Mouse (Mus musculus) megakaryocyte-erythroid progenitor cell, adult 5-6 weeks (primary cell): ENCODE measurements at regions not wholly inside any gene's neighbourhood (a gene's known extent, or its start where the extent isn't known, plus 50 kb on each side); places are given as distances from the start of the nearest gene placed in this dataset.
"Not testable (repeated sequence)": the region's sequence is repeated elsewhere in the genome, so short reads cannot be mapped to it uniquely, and the experiment has no call there.

Experiments used
- ATAC-seq: replicated peaks from 2 replicates; pipeline ENCODE4 v1.8.0; 2016; ENCODE audit warnings: mild to moderate bottlenecking, inconsistent platforms; ENCODE audit not compliant: severe bottlenecking, poor library complexity, low FRiP score, low TSS enrichment

GRCm38 (mm10) chr17:91466822-91467221 lies 374.0 kb upstream of the Nrxn1 start:
- ATAC-seq, result no peak

DNA sequence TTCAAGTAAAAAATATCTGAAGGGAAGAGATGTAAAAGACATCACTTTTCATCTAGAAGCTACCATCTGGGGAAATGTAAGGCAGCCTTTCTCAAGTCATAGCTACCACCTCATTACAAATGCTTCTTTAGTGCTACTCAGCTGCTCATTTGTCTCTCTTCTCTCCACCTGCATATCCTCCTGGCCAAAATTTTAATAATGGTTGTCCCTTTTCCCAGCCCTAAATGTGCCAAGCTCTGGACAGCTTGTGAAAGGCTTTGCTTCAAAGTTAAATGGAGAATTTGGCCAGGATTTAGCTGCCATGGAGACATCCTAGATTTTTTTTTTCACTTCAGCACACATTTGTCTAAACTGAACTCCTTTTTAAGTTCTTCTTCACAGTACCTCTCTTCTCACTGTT lies 358.8 kb upstream of the Nrxn1 start:
- no peak for ATAC-seq

DNA sequence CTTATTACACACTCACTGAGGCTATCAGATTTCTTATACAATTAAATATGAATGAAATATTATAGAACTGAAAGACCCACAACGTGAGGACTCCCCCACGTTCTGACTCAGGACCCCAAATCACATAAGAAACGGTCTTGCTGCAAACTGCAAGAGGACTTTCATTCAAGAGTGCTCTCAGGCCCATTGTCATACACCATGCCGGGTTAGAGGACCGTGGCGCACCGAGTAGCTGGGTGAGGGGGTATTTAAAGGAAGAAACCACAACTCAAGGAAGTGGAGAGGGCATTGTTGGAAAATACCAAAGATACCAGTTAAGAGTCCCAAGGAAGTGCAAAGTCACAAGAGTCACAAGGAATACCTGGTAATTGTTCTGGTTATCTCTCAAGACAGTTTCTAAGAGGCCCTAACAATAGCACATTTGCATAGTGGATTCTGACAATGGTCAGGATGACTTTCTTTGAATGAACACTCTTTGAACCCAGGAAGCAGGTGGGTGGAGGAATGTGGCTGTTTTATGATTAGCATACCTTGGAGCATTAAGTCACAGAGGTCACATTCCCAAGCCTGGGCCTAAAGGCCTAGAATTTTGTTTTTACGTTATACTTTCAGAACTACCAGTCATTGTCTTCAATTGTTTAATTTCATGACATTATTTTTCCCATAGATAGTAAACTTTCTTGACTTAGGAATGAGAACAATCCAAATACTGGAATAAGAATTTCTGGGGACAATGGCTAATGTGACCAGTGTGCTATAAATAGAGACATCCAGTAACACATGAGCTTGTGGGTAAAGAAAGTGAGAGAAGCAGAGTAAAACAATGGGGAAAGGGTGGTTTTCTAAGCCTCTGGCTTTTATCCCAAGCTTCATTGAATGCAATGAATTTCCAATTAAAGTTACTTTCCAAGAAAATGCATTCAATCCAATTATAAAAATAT lies 339.2 kb upstream of the Nrxn1 start:
- ATAC-seq, result not testable (repeated sequence)

DNA sequence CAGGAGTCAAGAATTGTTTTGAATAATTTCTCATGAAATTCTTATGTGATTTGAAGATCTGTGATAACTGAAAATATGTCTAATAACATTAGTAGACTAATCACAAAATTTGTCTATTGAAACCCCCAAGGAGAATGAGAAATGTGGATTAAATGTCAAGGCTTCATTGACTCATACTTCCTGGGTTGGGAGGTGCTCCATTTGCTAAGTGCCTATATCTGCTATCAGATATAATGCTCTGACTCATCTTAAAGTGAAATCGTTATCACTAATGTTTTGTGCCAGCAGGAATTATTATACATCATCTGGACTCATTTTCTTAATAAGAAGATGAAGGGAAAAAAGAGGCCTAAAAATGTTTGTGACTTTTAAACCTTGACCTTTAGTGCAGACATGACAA lies 337.5 kb upstream of the Nrxn1 start:
- ATAC-seq, result no peak

DNA sequence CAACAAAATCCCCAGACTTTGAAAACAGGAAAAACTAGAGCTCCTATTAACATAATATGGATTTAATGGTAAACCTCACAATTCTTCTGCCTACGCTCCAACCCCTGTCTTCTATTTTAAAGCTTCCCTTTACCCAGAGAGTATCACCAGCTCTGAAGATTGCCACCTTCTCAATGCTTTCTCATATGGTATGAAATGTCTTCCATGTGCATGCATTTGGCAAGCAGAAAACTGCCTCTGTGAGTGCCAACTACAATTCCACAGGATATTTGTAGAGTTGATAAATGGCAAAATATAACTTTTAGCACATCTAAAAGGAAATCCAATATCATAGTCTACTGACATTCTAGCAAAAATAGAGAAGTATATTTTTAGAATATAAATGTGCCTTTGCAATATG lies 332.2 kb upstream of the Nrxn1 start:
- no peak for ATAC-seq

- no peak for ATAC-seq
Measured at GRCm38 (mm10) chr17:91418582-91418981, 325.7 kb upstream of the Nrxn1 start.

DNA sequence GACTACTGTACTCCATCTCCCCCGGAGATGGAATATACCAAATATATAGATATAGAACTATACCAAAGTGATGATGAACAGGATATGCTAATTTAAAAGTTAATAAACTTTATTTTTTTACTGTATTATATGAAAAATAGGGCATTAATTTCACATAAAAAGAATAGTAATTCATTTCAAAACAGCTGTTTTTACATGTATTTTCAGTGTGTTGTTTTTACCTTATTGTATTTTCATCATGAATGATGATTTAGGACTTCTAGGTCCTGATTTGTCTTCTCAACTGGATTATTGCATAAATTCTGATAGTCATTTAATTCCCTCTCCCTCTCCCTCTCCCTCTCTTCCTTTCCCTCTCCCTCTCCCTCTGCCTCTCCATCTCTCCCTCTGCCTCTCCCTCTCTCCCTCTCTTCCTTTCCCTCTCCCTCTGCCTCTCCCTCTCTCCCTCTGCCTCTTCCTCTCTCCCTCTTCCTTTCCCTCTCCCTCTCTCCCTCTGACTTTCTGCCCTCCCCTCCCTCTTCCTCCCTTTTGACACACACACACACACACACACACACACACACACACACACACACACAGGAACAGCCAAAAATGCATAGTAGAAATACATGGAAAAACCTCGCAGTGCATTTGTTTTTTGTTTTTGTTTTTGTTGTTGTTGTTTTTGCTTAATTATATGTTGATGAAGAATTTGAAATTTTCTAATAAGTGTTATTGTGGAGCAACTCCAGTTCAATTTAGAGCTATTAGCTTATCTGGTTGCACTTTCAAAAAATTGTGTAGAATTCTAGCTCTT lies 298.3 kb upstream of the Nrxn1 start:
- ATAC-seq, result no peak

DNA sequence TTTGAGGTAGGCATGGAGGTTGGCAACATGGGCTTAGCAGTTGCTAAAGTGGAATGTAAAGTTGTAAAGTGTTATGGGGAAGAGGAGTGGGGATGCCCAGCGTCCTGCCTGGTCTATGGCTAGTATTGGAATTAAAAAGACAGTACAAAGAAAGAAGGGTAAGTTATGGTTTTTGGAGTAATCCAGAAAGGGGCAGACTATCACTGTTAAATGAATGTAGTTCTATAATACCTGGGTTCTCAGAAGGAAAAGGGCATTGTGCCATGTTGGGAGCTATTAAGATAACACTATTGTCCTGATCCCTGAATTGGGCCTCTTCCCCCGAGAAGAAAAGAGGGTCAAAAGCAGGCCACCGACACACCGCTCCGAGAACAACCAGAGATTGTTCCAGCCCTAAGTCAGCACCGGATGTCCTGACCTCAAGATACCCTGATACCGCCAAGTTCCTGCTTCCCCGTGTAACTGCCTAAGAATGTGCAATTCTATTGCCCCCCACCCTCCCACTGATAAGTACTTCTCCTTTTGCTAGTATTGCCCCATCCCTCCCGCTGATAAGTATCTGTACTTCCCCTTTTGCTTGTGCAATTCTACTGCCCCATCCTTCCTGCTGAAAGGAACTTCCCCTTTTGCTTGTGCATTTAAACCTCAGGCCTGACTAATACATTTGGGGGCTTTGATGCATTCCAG lies 297.2 kb upstream of the Nrxn1 start:
- ATAC-seq, result not testable (repeated sequence)

DNA sequence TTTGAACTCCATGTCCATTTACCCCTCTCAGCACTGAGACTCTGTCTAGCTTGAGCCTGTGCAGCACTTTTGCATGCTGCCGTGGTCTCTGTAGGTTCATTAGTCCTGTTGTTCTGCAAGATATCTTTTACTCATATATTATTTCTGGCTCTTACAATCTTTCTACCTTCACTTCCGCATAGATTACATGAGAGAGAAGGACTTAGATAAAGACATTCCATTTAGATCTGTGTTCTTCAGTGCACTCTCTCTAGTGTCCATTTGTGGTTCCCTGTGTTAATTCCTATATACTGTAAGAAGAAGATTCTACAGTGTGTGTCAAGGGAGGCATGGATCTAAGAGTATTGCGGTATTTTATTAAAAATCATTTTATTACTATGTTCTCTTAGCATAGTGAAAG lies 295.6 kb upstream of the Nrxn1 start:
- no peak for ATAC-seq

DNA sequence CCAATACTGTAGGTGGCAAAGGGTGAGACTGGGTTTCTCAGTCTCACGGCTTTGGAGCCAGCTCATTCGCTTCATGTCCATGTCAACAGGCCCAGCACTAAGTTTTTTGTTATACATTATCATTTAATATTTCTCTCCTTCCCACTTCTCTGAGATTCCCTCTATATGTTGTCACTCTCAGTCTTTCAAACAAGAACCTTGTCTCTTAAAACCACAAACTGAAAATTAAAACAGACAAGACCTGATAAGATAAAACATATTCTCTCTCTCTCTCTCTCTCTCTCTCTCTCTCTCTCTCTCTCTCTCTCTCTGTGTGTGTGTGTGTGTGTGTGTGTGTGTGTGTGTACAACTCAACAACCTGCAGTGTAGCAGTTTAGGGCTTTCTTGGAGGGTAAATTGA lies 295.2 kb upstream of the Nrxn1 start:
- ATAC-seq, result no peak

DNA sequence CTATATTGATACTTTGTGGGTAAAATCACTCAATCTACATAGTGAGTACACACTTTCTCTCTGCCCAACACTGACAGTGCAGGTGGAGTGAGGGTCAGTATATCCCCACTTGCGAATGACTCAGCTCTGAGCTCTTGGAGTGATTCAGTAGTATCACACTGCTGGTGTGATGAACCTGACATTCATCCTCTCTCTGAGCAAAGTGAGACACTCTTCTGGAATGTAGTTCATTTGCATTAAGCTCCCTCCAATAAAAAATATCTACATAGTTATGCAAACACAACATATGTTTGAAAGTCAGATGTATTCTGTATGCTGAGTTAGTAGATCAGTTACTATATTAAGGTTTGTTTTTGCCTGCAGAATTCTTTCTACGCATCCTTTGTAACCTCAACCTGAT lies 293.1 kb upstream of the Nrxn1 start:
- no peak for ATAC-seq

DNA sequence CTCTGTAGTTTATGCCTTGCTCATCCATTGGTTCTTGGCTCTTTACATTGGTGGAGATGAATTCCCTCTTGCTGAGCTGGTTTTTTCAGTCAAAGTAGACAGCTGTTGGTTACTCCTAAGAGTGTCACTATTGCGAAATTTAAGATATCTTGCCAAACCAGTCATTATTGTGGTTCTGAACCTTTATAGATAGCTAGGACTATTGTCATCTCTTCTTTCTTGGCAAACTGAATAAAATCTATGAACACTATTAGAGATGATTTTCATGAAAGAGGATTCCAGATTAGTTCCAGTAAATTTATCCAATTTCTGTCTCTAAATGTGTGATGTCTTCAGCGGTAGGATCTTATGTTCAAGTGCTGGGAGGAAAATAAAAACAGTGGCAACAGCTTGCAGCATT lies 275.3 kb upstream of the Nrxn1 start:
- no peak for ATAC-seq

GRCm38 (mm10) chr17:91361261-91361660 lies 268.4 kb upstream of the Nrxn1 start:
- ATAC-seq, result no peak

GRCm38 (mm10) chr17:91352107-91352506 lies 259.2 kb upstream of the Nrxn1 start:
- no peak for ATAC-seq

- ATAC-seq, result no peak
Measured at GRCm38 (mm10) chr17:91336882-91337281, 244.0 kb upstream of the Nrxn1 start.

- no peak for ATAC-seq
Measured at GRCm38 (mm10) chr17:91333790-91334189, 240.9 kb upstream of the Nrxn1 start.

DNA sequence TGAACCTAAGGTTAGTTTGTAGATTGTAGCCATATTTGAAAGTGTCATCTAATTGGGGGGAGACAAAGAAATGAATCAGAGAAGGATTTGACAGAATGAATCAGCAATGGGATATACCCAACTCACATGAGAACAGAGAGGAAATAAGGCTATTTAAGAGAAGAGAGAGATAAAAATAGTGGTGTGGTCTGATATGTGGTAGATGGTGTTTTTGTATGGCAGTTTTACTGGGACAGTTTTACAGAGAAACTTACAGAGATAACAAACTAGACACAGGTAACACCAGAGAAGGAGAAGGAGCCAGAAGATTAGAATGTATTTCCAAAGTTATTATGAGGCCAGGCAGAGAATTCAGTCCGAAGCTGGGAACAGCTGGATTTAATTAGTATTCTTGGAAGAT lies 240.3 kb upstream of the Nrxn1 start:
- no peak for ATAC-seq

GRCm38 (mm10) chr17:91324377-91324776 lies 231.5 kb upstream of the Nrxn1 start:
- no peak for ATAC-seq

DNA sequence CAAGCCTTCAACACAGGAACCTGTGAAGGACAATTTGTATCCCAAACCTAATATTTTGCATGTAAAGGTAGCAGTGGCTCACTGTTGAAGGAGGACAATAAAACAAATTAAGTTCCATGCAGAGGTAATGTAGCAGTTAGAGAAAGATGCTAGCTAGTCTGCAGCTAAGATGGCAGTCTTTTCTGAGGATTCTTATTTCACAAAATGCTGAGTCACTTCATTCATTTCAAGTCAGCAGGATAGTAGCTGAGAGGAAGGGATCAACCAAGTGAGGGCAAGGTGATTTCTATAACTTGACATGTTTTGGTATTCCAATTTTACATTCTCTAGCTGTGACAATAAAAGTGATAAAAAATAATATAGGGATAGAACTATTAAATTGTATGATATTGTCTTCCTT lies 194.0 kb upstream of the Nrxn1 start:
- no peak for ATAC-seq

- no peak for ATAC-seq
Measured at GRCm38 (mm10) chr17:91274378-91274777, 181.5 kb upstream of the Nrxn1 start.
